Mouse (Mus musculus) adrenal gland, adult 2 months (tissue): ENCODE measurements around the gene 1810049J17Rik. TPM values are rescaled to one million over a fixed set of nuclear protein-coding genes. Genes with fewer than 3 reads are reported as not detected.

ENCODE experiments used
- DNase-seq: peaks from one replicate; pipeline ENCODE4 v3.0.0; 2021
- polyA plus RNA-seq: library from polyadenylated mRNA; depleted of rRNA; stranded (reverse); fragments of >200 nt; gene quantifications from 2 replicates; pipeline ENCODE4 v1.2.3, GENCODE M21; 2012
- total RNA-seq, 2 experiments: library from RNA; stranded (reverse); gene quantifications; 2 replicates each; pipeline ENCODE4 v1.2.3; 2021

Gene 1810049J17Rik
- total and polyA plus RNA-seq, 3 experiments = 0.73 to 2.2 (median 1.8) TPM

DNA sequence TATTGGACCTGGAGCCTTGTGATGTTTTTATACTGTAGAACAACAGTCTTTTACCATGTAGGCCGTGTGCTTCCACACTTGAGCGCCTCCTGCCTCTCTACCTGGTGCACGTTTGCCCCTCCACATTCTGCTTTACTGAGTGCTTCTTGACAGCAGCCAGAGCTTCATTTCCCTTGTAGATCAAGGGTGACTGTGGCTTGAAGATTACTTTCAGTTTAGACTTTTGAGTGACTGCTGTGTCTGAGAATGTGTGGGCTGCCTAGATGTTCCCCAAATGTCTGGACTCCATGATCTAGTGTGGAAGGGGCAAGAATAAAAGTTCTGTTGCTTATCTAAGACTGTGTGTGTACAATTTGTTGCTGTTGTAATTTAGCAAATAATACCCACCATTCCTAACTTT, 27.3 kb upstream of the 1810049J17Rik start:
- DNase-seq = no peak

DNA sequence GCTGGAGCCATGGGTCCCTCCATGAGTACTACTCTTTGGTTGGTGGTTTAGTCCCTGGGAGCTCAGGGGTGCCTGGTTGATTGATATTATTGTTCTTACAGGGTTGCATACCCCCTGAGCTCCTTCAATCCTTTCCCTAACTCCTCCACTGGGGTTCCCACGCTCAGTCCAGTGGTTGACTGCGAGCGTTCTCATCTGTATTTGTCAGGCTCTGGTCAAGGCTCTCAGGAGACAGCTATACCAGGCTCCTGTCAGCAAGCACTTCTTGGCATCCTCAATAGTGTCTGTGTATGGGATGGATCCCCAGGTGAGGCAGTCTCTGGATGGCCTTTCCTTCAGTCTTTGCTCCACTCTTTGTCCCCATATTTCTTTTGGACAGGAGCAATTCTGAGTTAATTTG, 25.2 kb upstream of the 1810049J17Rik start:
- no peak for DNase-seq

DNA sequence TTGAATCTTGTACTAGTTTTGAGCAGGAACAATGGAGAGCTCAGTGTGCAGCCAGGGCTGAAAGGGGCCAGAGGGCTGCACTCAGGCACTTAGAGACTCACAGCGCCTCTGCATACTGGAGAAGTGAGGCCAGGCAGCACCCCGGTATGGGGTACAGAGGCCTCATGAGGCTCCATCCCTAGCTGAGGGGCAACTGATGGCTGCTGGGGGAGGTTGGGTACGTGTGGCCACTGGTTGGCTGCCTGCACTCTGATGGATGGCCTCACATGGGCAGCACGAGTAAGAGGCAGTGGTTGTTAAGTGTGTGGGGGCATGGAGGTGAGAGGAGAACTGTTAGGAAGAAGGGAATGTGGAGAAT, 19.7 kb upstream of the 1810049J17Rik start:
- DNase-seq = no peak

DNA sequence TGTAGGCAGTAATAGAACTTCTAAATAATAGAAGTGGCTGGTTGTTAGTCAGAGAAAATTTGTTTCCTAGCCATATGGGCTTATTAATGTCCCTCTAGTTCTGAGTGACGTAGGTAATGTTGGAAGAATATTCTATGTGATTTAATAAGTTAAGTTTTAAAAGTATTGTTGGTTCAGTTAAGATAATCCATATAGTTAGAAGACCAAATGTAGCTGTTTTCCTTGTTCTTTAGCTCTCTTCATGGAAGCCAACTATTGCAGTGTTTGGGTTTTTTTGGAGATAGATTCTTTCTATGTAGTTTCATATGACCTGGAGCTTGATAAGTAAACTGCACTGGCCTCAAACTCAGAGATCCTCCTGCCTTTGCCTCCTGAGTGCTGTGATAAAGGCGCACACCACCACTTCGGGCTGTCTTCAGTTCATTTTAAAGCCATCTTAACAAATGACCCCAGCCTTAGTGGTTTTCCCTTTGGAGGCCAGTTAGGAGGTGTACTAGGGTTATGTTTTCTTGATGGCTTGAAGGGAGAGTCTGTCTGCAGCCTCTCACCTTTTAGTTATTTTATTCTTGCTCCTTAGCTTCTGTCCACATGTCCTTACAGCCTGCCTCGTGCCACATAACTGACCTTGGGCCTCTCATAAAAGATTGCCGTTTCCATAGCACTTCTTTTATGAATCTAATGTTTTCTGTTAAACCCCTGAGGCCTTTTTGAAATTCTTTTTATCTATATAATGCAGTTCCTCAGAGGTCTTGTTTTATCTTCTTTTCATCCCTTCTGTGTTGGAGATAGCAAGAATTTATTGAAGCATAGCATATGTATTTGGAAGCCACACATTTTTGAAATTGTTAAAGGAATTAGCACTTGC, 19.1 kb upstream of the 1810049J17Rik start:
- no peak for DNase-seq

DNA sequence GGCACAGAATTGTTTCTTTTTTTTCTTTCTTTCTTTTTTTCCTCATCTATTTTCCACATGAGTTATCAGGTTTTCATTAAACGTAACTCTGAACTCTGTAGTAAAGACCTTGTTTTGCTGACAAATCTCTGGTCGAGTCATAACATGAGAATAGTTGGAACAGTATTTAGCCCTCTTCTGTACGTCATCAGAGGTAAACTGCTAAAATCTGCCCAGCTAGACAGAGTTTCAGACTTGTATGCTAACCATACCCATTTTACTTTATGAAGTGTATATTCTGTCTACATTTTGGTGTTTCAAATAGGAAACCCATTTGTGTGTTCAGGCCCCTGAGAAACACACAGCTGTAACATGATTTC, 16.1 kb upstream of the 1810049J17Rik start:
- no peak for DNase-seq

DNA sequence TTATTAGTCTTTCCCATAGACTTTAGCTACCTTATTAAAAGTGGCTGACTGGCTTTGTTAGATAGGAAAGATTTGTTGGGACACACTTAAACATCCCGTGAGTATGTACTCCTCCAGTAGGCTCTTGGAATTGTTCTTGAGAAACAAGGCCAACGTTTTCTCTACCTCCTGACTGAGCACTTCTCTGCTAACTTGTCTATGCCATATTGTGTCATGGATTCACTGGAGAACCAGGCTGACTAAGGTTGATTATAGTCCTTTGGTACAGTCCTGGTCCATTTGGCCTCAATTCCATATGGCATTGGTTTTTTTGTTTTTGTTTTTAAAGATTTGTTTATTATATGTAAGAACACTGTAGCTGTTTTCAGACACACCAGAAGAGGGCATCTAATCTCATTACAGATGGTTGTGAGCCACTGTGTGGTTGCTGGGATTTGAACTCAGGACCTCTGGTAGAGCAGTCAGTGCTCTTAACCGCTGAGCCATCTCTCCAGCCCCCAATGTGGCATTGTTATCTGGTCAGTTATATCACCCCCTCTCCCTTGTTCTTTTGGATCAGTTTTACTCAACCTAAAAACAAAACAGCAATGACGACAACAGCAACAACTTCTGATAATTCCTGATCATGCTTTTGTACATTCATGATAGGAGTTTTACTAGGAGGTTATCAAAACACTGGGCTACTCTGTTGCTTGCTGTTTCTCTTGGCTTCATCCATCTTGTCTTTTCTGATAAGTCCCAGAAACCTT, 15.5 kb upstream of the 1810049J17Rik start:
- DNase-seq = no peak

DNA sequence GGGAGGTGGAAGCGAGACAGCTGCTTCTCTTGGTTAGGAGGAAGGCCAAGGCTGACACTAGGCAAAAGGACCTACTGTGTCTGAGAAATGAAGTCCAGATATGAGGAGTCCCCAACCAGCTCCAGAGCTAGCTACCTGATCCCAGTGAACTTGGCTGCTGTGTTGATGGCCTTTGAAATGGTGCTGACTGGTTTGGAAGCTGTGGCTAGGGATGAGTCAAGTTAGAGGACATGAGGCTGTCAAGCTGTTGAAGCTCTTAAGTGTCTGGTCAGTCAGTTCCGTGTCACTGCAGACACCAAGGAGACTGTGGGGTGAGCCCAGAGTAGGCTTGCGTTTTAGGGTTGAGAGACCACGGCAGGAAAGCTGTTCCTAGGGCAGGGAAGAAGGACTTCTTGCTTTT, 12.7 kb upstream of the 1810049J17Rik start:
- peak; percentile 20 for DNase-seq

DNA sequence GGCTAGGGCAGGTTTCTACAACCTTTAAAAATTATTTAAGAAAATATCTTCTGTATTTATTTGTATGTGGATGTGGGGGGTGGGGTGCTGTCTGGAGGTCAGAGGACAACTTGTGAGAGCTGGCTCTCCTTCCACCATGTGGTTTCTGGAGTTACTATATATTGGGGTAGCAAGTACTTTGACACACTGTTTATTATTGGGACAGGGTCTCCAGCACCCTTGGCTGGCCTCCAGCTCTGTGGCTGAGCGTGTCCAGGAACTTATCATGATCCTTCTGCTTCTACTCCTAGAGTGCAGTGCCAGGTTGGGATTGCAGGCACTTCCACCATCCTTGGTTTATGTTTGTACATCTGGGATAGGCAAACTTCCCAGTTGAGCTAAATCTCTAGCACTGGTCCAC, 9.6 kb upstream of the 1810049J17Rik start:
- DNase-seq = no peak

DNA sequence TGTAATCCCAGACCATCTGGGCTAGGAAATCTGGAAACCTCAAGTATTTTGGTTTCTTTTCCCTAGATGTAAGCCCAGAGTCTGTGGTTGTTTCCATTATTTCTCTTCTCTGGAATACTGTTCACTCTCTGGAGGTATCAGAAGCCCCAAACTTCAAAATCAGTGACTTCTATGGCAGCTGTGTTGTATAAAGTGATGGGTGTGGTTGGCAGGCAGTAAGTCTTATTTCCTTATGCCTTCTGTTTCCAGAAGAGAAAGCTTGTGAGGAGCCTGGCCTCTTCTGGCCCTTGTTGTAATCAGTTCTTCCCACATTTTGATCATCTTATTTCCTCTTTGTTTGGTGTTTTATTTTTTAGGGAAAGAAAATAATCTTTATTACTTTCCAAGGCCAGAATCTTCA, 9.2 kb upstream of the 1810049J17Rik start:
- DNase-seq = no peak

DNA sequence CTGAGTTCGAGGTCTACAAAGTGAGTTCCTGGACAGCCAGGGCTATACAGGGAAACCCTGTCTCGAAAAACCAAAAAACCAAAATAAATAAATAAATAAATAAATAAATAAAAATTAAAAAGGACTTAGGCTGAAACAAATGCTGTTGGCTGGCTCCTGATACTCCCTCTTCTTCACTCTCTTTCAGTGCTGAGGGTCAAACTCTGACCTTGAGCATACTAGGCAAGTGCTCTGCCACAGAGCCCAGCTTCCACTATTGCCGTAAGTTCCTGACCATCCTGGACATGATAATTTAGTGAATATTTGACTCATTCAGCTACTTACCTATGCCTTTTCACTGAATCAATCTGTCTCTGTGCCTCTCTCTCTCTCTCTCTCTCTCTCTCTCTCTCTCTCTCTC, 8.7 kb upstream of the 1810049J17Rik start:
- peak; percentile 31 for DNase-seq

DNA sequence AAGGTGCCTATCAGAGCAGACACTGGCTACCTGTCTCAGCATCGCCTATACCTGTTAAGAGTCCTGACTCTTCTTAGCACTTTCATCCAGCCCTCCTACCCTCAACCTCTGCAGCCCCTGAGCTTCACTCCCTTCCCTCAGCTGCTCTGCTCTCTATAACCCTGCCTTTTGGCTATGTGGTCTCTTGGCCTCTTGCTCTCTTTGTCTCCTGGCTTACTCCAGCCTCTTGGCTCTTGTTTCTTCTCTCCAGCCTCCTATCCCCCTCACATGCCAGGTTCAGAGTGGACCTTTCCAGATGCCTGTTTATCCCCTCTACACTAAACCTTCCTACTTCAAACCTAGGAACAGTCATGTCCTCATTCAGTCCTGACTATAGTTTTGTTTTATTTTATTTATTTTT, 2.6 kb upstream of the 1810049J17Rik start:
- DNase-seq = no peak

DNA sequence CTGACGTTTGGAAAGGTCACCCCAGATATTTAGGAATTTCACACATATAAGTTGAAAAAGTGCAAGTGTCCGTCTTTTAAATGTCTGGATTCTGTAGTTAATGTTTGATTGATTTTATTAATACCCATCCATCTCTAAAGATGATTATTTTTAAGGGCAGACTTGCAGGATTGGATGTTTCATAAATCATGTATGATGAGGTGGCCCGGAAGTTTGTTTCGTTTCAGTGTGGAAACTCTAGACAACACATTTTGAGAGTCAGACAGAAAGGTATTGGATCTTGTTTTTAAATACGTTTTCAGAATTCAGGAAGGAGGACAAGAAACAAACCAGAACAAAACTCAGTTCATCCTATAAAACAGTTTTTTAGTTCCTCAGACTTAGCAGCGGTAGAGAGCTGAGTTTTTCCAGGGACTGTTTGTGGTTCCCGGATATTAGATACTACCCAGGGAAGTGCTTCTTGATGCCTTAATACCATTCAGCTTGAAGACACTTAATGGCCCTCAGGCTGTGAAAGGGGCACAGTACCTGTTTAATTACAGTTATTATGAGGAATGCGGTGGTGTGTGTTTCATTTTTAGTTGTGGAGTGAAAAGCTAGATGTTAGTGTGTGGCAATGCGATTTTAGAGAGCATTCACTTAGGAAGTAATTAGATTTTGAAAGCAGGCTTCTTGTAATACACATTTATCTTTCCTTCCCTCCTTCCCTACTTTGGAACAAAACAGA, 1.1 kb upstream of the 1810049J17Rik start:
- peak; percentile 32 for DNase-seq

DNA sequence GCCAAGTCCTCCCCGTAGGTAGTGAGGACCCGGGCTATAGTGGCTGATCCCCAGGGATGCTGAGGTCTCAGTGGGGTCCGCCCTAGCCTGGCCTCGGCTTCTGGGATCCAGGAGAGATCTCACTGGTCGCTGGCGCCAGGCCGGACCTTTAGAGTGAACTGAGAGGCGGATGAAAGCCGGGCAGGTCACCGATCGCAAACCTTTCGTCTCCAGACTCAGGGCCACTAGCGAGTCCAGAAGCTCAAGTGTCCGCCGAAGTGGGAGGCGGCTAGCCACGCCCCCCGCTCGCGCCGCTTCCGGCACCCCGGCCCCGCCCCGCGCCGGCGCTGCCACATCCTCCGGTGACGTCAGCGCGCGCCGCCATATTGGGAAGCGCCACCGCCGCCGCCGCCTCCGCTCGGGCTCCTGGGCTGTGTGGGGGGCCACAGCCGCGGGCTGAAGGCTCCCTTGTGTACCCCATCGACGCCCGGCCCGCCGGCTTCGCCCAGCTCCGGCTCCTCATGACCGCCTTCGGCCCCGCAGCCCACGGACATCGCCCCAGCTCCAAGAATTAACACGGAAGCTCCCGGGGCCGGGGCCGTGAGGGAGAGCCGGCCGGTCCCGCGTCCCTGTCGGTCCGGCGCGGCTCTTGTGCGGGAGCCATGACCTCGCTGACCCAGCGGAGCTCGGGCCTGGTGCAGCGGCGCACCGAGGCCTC, 460 bp downstream of the 1810049J17Rik start, which contains the start of gene Golph3:
Golph3 (plus strand) TSS at position 360 of the 697 bp plus-strand sequence.
- peak; percentile 96 for DNase-seq

DNA sequence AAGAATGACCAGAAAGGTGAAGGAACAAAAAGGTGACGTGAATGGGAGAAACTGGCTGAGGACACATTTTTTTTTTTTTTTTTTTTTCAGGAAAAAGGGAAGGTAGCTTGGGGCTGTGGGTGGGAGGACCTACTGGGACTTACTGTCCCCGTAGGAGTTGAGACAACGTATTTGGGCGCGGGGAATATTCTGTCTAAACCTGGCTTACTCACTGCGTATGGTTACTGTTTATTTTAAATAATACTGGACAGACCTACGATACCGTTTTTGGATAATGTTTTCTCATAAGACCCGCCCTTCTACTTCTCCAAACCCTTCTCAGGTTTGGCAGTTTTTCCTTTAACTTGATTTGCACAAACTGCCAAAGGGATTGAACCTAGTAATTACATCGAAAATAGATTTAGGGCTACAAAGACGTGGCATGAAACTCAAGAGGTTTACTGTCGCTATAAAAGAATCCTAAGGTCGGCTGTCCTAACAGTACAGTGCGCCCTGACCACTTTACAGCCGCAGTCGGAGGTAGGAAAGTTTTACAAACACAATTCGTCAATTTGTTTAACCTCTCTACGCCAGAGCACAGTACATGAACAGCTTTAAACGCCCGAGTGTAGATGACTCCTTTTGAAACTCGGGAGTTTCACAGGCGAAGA, 1.1 kb downstream of the 1810049J17Rik start:
- DNase-seq = no peak

DNA sequence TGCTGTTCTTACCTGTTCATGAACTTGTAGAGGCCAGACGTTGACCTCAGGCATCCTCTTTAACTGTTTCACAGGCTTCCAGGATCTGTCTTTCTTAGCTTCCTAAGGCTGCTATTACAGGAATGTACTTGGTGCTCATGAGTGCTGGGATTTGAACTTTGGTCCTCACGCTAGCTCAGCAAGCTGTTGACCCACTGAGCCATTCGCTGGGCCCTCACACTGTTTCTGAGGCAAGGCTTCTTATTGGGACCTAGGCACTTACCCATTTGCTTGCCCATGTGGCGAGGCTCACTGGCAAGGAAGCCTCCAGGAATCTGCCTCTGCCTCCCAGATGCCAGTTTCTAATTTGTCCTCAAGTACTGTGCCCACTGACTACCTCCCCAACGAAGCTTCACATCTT, 1.8 kb downstream of the 1810049J17Rik start:
- DNase-seq = no peak

DNA sequence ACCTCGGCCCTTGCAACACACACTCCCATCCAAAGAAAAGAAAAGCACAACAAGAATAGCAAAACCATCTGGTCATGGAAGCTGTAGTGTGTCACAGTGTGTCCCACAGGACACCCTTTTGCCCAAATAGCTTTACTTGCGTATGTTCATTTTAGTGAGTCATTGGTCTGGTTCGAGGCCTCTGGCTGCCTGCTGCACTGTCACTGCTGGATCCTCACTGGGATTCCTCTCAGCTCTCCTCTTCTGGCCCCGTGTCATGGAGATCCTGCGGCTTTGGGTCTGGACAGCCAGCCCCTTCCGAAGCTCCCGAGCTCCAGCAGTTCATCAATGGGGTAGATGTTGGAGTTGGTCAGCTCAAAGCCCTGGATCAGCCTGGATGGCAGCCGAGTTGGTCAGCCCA, 3.2 kb downstream of the 1810049J17Rik start:
- no peak for DNase-seq

DNA sequence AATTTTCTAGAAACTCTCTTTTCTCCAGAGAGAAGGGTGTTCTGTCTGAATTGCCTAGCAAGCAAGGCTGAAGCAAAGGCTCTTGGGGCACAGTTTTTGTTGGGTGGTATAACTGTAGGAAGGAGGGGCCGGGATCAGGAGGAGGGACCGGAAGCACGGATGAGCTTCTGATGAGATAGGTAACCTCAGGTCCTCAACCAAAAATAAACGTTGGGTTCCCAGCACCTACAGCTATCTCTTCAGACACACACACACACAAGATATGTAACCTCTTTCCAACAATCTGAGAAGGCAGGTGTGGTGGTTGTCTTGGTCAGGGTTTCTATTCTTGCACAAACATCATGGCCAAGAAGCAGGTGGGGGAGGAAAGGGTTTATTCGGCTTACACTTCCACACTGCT, 4.4 kb downstream of the 1810049J17Rik start:
- no peak for DNase-seq

DNA sequence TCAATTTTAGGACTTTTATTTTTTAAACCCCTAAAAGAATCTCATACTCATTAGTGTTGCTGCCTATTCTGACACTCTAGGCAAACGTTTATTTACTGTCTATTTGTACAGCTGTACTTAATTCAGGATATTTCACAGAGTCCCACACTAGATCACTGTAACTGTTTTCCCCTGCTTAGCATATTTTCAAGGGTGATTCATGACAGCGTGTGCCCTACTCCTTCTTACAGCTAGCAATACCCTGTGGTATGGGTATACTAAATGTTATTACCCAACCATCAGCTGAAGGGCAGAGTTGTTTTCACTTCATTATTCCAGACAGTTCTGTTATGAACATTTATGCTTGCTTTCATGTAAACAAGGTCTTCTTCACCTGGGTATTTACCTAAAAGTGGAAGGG, 5.7 kb downstream of the 1810049J17Rik start:
- no peak for DNase-seq

DNA sequence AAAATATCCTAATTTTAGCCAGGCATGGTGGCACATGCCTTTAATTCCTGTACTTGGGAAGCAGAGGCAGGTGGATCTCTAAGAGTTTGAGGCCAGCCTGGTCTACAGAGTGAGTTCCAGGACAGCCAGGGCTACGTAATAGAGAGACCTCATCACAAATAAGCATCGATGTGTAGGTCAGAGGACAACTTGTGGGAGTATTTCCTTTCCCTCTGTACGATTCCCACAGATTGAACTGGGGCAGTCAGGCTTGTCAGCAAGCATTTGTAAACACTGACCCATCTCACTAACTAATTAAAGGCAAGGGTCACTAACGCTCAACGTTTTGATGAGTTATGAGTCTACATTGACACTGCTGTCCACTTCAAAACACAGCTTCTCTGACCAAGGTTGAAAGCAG, 7.1 kb downstream of the 1810049J17Rik start:
- no peak for DNase-seq

DNA sequence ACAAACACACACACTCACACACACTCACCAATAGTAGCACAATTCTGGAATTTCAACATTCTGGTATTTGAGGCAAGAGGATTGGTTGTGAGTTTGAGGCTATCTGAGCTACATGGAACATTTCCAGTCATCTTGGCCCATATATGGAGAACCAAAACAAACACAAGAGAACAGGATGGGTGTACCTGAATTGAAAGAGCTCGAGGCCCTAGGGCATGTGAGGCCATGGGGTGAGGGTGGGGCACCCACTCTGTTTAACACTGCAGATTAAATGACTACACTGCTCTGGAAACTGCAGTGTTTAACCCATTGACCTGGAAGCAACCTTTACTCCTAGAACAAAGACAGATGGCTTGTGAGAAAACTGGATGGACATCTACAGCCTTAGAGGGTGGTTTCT, 8.4 kb downstream of the 1810049J17Rik start:
- DNase-seq = no peak

DNA sequence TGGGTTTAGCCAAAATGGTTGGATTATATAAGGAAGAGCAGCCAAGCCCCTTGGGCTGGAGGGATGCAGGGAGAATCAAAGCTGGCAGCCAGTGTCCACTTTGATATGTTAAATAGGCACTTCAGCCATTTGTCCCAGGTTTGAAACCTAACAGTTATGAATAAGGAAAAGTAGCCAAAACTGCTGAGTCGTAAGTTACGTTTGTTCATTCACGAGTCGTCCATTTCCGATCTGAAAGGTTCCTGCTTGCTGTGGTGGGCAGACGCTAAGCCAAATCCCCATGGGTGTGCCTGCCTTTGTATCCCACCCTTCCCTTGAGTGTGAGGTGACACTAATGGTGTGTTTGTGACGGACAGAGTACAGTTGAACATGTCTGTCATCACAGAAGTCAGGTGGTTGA, 10.2 kb downstream of the 1810049J17Rik start:
- DNase-seq = no peak

DNA sequence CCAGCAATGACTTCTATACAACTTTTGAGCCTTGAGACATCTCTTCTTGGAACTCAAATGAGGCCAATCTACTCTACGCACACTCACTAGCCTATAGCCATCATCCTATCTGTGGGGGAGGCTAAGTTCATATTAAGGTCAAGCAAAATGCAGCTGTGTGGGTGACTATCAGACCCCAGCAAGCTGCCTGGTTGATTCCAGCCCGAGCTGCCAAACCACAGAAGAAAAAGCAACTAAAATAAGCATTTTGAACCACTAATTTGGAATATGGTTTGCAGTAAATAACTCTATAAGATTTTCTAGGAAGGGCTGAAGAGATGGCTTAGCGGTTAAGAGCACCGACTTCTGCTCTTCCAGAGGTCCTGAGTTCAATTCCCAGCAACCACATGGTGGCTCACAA, 11.0 kb downstream of the 1810049J17Rik start:
- no peak for DNase-seq
